Mouse (Mus musculus) left cerebral cortex, adult 18-20 months (tissue): ENCODE data around the gene Ctnnal1. TPM values are rescaled to one million over a fixed set of nuclear protein-coding genes. Genes with fewer than 3 reads are reported as not detected.

Source experiments
- DNase-seq, 2 experiments: peaks; one replicate each; pipeline ENCODE4 v3.0.0; 2021 to 2022; ENCODE audit warnings: low spot score in 2 of 2, mixed read lengths in 1 of 2
- total RNA-seq, 2 experiments: library from RNA; stranded (reverse); gene quantifications; 2 replicates each; pipeline ENCODE4 v1.2.3; 2021

Ctnnal1 gene
- total RNA-seq, 2 experiments from 2014 or later = 17.9 to 18.1 TPM

- DNase-seq = peak; percentile 44 to 57
Measured at GRCm38 (mm10) chr4:56864016-56864415, 972 bp downstream of the Ctnnal1 start.

- DNase-seq = no peak
Measured at GRCm38 (mm10) chr4:56861551-56861950, 3.4 kb downstream of the Ctnnal1 start.

- no peak for DNase-seq
Measured at GRCm38 (mm10) chr4:56858733-56859132, 6.3 kb downstream of the Ctnnal1 start.

- DNase-seq = no peak
Measured at GRCm38 (mm10) chr4:56856371-56856949, 8.5 kb downstream of the Ctnnal1 start.

DNA sequence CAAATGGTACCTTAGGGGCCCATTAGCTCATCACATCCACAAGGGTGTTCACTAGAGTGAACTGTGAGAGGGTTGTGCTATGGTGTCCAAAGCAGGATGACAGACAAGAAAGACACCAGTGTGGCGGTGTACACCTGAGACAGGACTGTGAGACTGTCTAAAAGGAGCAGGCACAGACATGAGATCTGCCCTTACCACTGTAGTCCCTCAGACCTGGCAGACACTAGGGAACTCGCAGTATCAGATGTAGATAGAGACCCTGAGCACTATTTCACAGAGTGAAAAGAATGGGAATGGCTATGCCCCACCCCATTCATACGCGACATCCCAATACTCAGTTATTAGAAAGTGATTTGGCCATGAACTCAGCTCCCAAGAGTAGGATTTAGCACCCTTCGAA is 9.1 kb downstream of the Ctnnal1 start:
- DNase-seq = no peak

DNA sequence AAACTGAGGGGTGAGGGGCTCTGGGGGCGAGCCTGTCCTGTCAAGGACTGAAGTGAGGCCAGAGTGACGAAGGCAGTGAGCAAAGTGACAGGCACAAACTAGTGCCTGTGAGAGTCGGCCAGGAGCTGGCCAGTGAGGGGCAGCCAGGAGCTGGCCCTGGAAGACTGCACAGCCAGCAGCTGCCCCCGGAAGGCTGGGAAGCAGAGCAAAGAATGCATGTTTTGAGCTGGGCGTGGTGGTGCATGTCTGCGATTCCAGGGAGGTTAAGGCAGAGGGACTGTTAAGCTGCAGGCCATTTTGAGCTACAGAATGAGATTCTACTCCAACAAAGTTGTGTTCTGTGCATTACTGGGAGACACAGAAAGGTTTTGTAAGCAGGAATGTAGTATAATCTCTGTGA is 14.3 kb downstream of the Ctnnal1 start:
- DNase-seq = no peak

GRCm38 (mm10) chr4:56848044-56848443 is 16.9 kb downstream of the Ctnnal1 start:
- no peak for DNase-seq

- DNase-seq = no peak
Measured at GRCm38 (mm10) chr4:56847400-56847799, 17.6 kb downstream of the Ctnnal1 start.

- no peak for DNase-seq
Measured at GRCm38 (mm10) chr4:56845896-56846533, 19.0 kb downstream of the Ctnnal1 start.

- DNase-seq = no peak
Measured at GRCm38 (mm10) chr4:56844911-56845310, 20.1 kb downstream of the Ctnnal1 start.

GRCm38 (mm10) chr4:56843963-56844362 is 21.0 kb downstream of the Ctnnal1 start:
- DNase-seq = no peak

- DNase-seq = no peak
Measured at GRCm38 (mm10) chr4:56842501-56842900, 22.5 kb downstream of the Ctnnal1 start.

DNA sequence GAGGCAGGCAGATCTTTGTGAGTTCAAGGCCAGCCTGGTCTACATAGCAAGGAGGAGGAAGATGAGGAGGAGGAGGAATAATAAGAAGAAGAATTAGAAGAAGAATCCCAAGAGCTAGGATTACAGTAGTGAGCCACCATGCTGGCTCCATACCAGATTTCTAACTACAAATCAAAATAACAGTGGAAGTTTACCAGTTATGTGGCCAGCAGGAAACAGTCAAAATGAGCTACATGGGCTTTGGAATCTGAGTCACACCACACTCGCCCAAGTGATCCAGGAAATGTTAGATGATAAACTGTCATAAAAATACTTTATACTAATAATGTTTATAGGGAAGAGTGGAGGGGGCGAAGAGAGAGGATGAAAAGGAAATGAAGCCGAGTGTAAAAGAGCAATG is 24.7 kb downstream of the Ctnnal1 start:
- DNase-seq = no peak

DNA sequence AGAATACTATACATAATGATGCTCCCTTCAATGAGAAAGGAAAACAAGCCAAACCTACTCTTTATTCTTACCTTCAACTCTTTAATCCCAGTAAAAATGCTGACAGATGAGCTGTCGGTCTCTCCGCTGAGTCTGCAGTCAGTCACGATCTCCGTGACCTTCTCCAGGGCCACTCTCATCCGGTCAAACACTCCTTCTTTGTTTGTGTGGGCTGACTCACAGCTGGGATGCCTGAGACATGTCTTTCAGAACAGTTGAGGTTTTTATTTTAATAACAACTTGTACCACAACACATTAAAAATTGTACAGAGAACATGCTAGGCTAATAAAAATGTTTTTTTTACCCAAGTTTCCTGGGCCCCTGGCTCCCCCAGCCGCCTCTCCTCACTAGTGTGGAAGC is 27.3 kb downstream of the Ctnnal1 start:
- no peak for DNase-seq

GRCm38 (mm10) chr4:56831998-56832397 is 33.0 kb downstream of the Ctnnal1 start:
- DNase-seq = no peak

DNA sequence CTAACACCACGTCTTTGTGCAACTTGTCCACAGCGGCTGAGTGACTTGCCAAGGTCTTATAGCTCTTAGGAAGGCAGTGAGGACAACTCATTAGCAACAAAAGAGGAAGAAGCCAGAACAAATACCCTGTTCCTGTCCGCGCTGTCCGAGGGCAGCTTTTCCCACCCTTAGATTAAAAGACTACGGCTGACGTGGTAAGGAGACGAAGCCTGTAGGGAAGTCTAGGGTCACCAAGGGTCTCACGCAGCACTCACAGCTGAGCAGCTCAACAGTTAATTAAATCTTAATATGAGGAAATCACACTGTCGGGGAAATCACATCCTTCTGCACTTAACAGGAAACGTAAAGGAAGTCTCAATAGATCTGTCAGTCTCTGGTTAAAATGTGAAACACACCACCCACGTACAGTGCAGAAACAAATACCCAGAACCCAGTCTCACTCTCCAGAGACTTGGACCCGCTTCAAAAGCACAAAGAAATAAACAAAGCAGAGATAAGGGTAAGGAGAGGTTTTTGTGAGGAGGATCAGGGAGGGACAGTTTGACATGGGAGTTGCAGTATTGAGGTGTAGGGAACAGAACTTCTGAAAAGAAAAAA is 33.9 kb downstream of the Ctnnal1 start:
- DNase-seq = no peak

DNA sequence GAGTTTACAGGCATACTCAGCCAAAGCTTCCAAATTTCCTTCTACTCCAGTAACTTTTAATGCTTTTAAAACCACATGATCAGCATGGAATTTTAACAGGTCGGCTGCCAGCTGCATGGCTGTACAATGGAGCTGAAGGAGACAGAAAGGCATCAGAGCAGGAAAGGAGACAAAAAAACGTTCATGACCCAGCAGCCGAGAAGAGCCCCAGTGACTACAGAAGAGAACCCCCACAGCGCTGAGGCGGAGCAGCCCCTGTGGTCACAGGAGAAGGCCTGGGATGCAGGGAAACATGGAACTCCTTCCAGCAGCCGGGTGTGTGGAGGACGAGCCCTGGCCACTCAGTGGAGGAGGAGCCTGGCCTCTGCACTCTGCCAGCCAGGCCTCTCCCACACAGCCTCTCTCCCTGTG is 35.5 kb downstream of the Ctnnal1 start:
- no peak for DNase-seq

GRCm38 (mm10) chr4:56828932-56829331 is 36.1 kb downstream of the Ctnnal1 start:
- DNase-seq = no peak

DNA sequence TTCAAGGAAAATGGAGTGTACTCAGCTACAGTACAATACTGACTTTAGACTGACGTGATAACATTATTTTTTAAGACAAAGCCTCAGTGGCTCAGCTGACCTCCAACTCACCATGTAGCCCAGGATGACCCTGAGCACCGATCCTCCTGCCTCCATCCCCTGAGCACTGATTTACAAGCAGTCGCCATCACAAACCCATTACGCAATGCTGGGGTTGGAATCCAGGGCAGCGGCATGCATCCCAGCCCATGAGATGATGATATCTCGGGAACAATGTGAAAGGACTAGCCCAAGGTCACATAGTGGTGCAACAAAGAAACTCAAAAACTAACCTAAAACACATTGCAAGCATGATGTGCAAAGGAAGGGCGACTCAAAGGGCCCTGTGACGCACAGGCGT is 40.8 kb downstream of the Ctnnal1 start:
- DNase-seq = no peak

DNA sequence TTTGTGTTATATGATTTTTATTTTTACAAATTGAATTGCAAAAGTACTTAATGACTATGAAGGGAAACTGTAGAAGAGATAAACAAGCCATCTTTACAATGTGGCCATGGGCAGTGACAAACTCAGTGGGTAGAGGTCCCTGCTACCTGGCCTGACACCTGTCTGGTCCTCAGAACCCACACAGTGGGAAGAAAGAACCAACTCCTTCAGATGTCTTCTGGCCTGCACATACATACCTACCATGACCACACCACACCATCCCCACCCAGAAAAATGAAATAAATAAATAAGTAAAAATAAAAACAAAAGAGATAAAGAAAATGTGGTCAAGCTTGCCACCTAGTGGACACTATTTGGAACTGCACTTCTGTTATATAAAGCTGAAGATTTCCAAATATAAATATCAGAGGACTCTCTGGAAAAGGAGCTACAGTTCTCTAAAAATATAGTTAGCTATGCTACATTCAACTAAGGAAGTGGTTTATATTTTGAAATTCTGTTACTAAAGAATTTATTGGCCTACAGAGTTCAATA is 44.9 kb downstream of the Ctnnal1 start:
- no peak for DNase-seq

DNA sequence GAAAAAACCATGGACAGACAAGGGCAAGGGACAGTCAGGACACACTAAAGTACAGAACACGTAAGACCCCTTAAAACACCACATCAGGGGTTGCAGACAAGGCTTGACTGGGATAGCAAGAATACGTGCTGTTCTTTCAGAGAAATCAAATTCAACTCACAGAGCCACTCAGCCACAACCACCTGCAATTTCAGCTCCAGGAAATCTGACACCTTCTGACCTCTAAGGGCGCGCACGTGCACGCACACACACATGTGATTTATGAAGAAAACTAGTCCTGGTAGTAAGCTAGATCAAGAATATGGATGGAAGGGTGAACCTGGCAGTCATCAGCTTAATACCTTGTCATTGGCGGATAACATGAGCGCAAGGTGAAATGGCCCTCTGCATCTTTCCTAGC is 49.9 kb downstream of the Ctnnal1 start:
- DNase-seq = no peak

GRCm38 (mm10) chr4:56812096-56812495 is 52.9 kb downstream of the Ctnnal1 start:
- no peak for DNase-seq

DNA sequence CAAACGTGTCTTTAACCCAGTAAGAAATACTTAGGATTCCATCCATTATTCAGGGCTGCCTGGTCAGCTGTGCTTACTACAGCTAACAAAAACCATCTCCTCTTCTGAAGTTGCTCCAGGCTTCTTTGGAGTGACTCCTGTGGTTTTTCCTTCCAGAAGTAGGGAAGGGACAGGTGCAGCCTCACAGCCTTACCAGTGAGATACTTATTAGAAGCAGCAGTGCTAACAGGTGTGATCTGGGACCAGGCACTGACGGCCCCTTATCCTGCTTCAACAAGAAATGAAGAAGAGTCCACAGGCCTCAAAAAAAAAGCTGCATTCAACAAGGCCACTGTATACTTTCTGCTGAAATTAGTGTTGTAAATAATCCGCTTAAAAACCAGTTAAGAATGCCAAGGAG is 53.3 kb downstream of the Ctnnal1 start:
- DNase-seq = no peak
